Mouse (Mus musculus) adrenal gland, adult 18-20 months (tissue): ENCODE measurements around the gene Lrrc71. TPM values are rescaled to one million over a fixed set of nuclear protein-coding genes. Genes with fewer than 3 reads are reported as not detected.

Experiments used
- DNase-seq, 2 experiments: peaks; one replicate each; pipeline ENCODE4 v3.0.0; 2021 to 2022; ENCODE audit warnings: low spot score in 2 of 2
- total RNA-seq, 2 experiments: library from RNA; stranded (reverse); gene quantifications; 1 replicate in 1 of 2; 2 replicates in 1 of 2; pipeline ENCODE4 v1.2.3; 2021

Gene Lrrc71
- total RNA-seq, 2 experiments from 2014 or later, result 0.38 to 0.63 TPM

- no peak for DNase-seq
Observed at GRCm38 (mm10) chr3:87764506-87764905, 16.1 kb upstream of the Lrrc71 start.

DNA sequence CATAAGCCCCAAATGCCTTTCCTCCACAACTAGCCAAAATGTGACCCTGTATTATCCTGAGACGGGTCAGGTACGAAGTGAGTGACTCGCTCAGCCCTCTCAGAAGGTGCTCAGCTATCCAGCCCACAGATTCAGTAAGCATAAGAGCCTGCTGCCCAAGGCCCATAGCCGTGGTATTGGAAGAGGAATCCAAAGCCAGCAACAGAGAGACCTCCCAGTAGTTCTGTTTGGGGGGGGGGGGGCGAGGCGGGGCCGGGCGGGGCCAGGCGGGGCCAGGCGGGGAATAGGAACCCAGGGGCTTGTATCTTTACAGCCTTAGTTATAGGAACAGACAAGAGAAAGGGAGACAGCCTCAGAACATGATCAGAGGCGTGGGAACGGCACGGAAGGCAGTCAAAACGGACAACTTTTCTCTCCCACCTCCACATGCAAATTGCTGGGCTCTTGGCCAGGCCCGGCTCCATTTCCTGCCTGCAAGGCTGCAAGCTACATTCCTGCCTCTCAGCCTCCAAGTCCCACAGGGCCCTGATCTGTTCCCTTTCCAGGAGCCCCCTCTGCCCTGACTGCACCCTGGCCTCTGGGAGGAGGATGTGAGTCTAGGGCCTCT is 15.4 kb upstream of the Lrrc71 start:
- DNase-seq, result peak in 1 of 2 experiments; percentile 52

- no peak for DNase-seq
Observed at GRCm38 (mm10) chr3:87763202-87763601, 14.8 kb upstream of the Lrrc71 start.

GRCm38 (mm10) chr3:87761408-87762375 is 13.3 kb upstream of the Lrrc71 start:
- DNase-seq, result no peak

DNA sequence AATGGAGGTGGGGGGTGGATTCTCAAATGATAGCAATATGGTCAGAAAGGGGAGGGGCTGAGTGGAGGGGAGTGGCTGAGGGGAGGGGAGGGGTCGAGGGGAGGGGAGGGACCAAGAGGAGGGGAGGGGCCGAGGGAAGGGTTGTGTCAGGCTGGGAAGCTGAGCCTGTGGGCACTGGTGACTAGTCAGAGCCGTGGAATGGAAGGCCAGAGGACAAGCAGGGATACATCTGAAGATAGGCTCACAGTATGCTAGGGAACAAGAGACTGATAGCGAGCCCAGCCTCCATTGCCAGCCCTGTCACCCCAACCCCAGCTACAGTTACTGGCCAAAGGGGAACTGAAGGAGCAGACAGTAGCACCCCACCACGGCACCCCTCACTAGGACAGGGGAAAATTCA is 10.2 kb upstream of the Lrrc71 start:
- DNase-seq, result no peak

DNA sequence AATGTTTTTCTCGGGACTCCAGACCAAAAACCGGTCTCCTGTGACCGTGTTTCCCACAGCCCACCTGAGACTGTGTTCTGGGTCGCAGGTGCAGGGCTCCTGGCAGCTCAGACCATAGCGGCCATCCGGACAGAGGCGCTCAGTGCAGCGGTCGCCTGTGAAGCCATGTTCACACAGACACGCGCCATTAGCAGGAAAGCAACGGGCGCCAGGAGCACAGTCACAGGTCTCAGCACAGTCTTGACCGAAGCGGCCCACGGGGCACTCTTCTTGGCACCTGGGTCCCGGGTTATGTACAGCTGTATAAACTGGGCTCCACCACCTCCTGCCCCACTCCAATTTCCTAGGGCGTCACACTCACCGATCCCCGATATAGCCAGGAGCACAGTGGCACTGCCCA is 8.1 kb upstream of the Lrrc71 start:
- no peak for DNase-seq

DNA sequence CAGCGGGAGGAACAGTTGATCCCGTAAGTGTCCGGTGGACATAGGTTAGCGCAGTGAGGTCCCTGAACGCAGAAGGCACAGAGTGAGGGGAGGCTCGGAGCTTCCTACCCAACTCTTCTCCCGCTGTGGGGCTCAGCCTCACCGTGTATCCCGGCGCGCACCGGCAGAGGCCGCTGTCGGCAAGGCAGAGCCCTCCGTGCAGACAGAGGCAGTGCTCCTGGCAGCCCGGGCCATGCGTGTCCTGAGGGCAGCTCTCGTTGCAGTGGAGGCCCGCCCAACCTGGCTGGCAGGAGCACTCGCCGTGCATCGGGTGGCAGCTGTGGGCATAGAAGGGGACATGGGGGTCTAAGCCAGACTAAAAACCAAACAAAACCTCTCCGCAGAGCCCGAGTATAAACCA is 7.5 kb upstream of the Lrrc71 start:
- peak; percentile 91 to 93 for DNase-seq

DNA sequence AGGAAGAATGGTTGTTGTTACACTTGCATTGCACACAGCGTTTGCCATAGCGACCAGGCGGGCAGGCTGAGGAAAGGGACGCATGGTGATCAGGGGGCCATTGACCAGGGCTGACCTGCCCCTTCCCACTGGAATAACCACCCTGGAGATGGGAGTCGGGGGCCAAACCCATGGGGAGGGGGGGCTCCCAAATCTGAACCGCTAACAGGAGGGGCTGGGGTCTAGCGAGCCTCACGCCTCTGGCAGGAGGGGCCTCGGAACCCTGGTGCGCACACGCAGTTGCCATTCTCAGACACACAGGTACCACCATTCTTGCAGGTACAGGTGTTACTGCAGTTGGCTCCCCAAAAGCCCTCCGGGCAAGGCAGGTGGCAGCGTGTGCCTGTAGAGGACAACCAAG is 5.4 kb upstream of the Lrrc71 start:
- no peak for DNase-seq

DNA sequence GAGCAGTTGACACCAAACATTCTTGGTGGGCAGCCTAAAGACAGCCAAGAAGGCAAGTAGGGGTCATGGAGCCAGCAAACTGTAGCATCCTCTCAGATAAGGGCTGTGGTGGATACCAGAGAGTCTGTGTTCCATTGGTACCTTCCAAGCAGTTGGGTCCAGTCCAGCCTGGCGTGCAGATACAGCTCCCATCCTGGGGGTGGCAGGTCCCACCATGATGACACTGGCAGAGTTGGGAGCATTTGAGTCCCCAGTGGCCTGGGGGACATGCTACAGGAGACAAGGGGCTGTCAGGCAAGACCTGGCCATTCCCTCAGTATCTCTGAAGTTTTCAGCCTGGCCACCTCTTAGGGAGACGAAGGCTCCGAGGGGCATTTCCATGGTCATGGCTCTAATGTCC is 4.1 kb upstream of the Lrrc71 start:
- DNase-seq, result no peak

DNA sequence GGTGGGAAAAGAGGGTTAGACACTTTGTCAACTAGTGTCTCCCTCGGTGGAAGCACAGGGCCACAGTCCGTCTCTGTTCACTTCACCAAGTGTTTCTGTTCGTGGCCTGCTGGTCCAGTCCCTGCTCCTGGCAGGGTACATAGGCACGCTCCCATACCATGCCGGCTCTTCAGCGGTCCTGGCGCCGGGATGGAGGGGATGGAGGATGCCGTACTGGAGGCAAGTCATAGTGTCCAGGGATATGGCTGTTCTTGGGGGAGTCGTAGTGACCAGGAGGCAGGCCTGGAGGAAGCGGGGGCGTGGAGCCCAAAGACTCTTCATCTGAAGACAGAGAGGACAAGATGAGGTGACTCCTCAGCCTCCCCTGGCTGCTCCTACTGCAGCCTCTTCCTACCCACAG is 1.6 kb upstream of the Lrrc71 start:
- DNase-seq, result no peak

- DNase-seq, result peak; percentile 62
Observed at GRCm38 (mm10) chr3:87749036-87749435, 611 bp upstream of the Lrrc71 start.

- DNase-seq, result no peak
Observed at GRCm38 (mm10) chr3:87745036-87745659, 3.3 kb downstream of the Lrrc71 start.

- no peak for DNase-seq
Observed at GRCm38 (mm10) chr3:87743927-87744326, 4.5 kb downstream of the Lrrc71 start.

- no peak for DNase-seq
Observed at GRCm38 (mm10) chr3:87742735-87743134, 5.7 kb downstream of the Lrrc71 start.

GRCm38 (mm10) chr3:87742013-87742412 is 6.4 kb downstream of the Lrrc71 start:
- no peak for DNase-seq

- DNase-seq, result no peak
Observed at GRCm38 (mm10) chr3:87738906-87739305, 9.5 kb downstream of the Lrrc71 start.

- no peak for DNase-seq
Observed at GRCm38 (mm10) chr3:87735335-87735734, 13.1 kb downstream of the Lrrc71 start.

- DNase-seq, result no peak
Observed at GRCm38 (mm10) chr3:87733984-87734761, 14.3 kb downstream of the Lrrc71 start.

GRCm38 (mm10) chr3:87733098-87733497 is 15.3 kb downstream of the Lrrc71 start:
- DNase-seq, result no peak

GRCm38 (mm10) chr3:87728696-87729095 is 19.7 kb downstream of the Lrrc71 start:
- DNase-seq, result peak in 1 of 2 experiments; percentile 6

DNA sequence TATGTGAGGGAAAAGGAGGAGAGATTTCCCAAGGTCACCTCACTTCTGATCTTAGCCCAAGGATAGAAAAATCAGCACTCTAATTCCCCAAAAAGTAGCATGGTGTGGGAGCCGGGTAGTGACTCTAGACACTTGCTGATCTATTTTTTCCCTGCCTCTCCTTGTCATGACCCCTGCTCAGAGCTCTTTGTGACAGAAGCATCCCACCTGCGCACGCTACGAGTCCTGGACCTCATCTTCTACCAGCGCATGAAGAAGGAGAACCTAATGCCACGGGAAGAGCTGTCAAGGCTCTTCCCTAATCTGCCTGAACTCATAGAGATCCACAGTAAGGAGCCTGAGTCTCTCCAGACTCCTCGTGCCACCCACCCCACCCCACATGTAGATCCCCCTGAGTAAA is 22.2 kb downstream of the Lrrc71 start:
- DNase-seq, result peak in 1 of 2 experiments; percentile 7
